Mouse (Mus musculus) heart, postnatal 0 days (tissue): Measurements from ENCODE around the gene Plekhf1. TPM values are rescaled to one million over a fixed set of nuclear protein-coding genes. Genes with fewer than 3 reads are reported as not detected.

Experiments used
- ATAC-seq: fragments of 200-750 bp; cut with Nextera tagmentation; 2 replicates; pipeline ENCODE4 v1.8.0; 2017; ENCODE audit warnings: low read depth, moderate number of reproducible peaks, moderate library complexity; ENCODE audit not compliant: insufficient read depth
- DNase-seq: peaks from one replicate; pipeline ENCODE4 v3.0.0-alpha.2; 2016; ENCODE audit warnings: low spot score
- H3K27ac ChIP-seq: fragments of 300-500 bp; sonication (generic); 2 replicates; pipeline ENCODE4 v1.5.1; 2014; ENCODE audit warnings: low read depth, mild to moderate bottlenecking
- H3K27me3 ChIP-seq: fragments of 300-500 bp; sonication (generic); 2 replicates; pipeline ENCODE4 v1.6.1; 2014; ENCODE audit warnings: low read length, mixed read lengths; ENCODE audit not compliant: control insufficient read depth, insufficient read depth
- H3K36me3 ChIP-seq: fragments of 300-500 bp; sonication (generic); replicated peaks from 2 replicates; pipeline ENCODE4 v1.6.1; 2014; ENCODE audit warnings: low read length, mixed read lengths; ENCODE audit not compliant: control insufficient read depth, insufficient read depth
- H3K4me1 ChIP-seq: fragments of 300-500 bp; sonication (generic); 2 replicates; pipeline ENCODE4 v1.6.1; 2014; ENCODE audit warnings: antibody characterized with exemption; ENCODE audit not compliant: control insufficient read depth, insufficient read depth
- H3K4me2 ChIP-seq: fragments of 300-500 bp; sonication (generic); 2 replicates; pipeline ENCODE4 v1.6.1; 2014; ENCODE audit warnings: low read depth, mild to moderate bottlenecking, low read length, moderate library complexity
- H3K4me3 ChIP-seq: fragments of 300-500 bp; sonication (generic); 2 replicates; pipeline ENCODE4 v1.5.1; 2014; ENCODE audit warnings: low read depth, low read length
- H3K9ac ChIP-seq: fragments of 300-500 bp; sonication (generic); replicated peaks from 2 replicates; pipeline ENCODE4 v1.6.1; 2014; ENCODE audit warnings: low read depth, low read length, mixed read lengths
- H3K9me3 ChIP-seq: fragments of 300-500 bp; sonication (generic); replicated peaks from 2 replicates; pipeline ENCODE4 v1.6.1; 2016; ENCODE audit warnings: low read length; ENCODE audit not compliant: control insufficient read depth
- CTCF ChIP-seq: IDR thresholded peaks from 2 replicates; pipeline ENCODE4 v1.5.1; 2016; ENCODE audit warnings: antibody characterized with exemption, control low read depth, low read depth
- EP300 ChIP-seq: IDR thresholded peaks from 2 replicates; pipeline ENCODE4 v1.6.1; 2016; ENCODE audit warnings: antibody characterized with exemption, low read depth
- WGBS: fragments of 180-500 bp; shearing (Covaris S2); extraction: QIAGEN DNeasy Blood & Tissue Kit; methylation state at CpG from one replicate; pipeline ENCODE4 v1.1.7; 2014; 5-methylcytosine and 5-hydroxymethylcytosine counted together
- polyA plus RNA-seq: library from polyadenylated mRNA; unstranded; fragments of >200 nt; fragmentation: Nextera tagmentation; extraction: Ambion mirVana; gene quantifications from 2 replicates; pipeline ENCODE4 v1.2.1, GENCODE M21; 2015
- total RNA-seq: library from RNA; depleted of rRNA; stranded (reverse); fragments of >200 nt; gene quantifications from 2 replicates; pipeline ENCODE4 v1.2.3, GENCODE M21; 2014; ENCODE audit warnings: low replicate concordance

Gene Plekhf1
- total and polyA plus RNA-seq, 2 experiments from 2014 or later: 6.6 to 17.5 TPM

DNA sequence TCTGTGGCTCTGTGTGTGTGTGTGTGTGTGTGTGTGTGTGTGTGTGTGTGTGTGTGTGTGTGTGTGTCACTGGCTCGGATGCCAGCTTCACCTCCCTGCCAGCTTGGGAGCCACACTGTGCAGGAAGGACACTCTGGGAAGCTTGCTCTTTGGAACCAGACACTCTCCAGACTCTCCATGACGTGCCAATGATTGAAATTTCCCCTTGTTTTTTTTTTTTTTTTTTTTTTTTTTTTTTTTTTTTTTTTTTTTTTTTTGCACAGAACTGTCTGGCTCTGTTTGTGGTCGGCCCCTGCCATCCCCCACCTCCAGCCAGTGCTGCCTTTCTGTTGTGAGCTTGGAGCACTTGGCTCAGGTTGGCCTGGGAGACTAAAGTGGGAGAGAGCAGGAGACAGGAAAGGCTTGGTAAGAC, 15.2 kb downstream of the Plekhf1 start:
- 30% methylated on average over 3 of the region's 3 CpGs for WGBS
- TF ChIP-seq CTCF: no peak
- TF ChIP-seq EP300: no peak
- H3K9me3 ChIP-seq: no peaks in the 10 kb centered on the region
- no peak overlapping the region for H3K9ac ChIP-seq
- no peak overlapping the region for H3K4me3 ChIP-seq
- no peaks in the 10 kb centered on the region for H3K27me3 ChIP-seq
- no peaks in the 10 kb centered on the region for H3K36me3 ChIP-seq
- ATAC-seq (peak; percentile 64), DNase-seq (peak; percentile 78)
- H3K4me1 ChIP-seq: peaks cover 21% of the 10 kb centered on the region
- peak overlapping the region; percentile 81; the same call in 1 of the 2 replicates for H3K27ac ChIP-seq
- H3K4me2 ChIP-seq: no peak overlapping the region

DNA sequence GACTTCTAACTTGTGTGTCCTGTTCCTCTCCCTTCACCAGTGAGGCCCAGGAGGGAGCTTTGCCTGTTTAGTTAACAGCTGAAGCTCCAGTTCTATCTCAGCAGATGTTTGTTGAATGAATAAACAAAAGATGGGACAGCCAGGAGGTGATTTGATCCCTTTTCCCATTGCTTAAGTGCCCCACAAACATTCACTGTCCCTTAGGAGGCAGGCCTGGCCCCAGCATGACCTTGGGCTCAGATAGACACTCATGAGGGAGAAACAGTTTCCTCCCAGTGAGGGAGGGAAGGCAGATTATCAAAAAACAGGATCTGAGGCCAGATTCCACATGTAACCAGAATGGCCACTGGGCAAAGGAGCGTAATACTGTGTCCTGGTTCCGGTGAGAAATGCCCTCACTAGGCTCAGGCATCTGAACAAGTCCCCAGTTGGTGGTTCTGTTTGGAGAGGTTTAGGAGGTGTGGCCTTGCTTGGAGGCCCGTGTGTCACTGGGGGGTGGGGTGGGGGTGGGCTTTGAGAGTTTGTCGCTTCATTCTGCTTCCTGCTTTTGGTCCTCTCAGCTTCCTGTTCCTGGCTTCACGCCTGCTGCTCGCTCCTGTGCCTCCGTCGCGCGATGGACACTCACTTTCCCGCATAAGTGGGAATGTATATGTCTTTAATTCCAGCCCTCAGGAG, 18.2 kb downstream of the Plekhf1 start:
- Histone ChIP-seq H3K36me3 (no peaks in the 10 kb centered on the region), H3K4me3 (no peak overlapping the region), H3K4me2 (no peak overlapping the region), H3K27me3 (no peaks in the 10 kb centered on the region), H3K4me1 (peaks cover 14% of the 10 kb centered on the region), H3K9ac (no peak overlapping the region), H3K9me3 (no peaks in the 10 kb centered on the region), H3K27ac (no peak overlapping the region)
- 61% methylated on average over 11 of the region's 11 CpGs for WGBS
- TF ChIP-seq CTCF (no peak), EP300 (no peak)
- DNase-seq (no peak), ATAC-seq (no peak)

DNA sequence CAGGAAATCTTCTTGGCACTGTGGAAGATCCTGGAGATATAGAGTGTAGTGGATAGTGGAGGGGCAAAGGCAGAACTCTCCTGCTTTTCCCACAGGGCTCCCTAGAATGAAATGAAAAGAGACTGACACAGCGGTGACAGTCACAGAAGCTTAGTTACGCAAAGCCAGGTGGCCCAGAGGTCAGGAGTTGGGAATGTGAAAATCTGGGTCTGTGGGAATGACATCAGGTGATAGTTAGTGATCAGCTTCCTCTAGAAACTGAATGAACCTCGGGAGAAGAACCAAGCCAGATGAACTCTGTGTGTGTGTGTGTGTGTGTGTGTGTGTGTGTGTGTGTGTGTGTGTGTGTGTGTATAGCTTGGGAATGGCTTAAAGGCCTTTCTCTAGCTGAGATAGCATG, 18.8 kb downstream of the Plekhf1 start:
- no peak overlapping the region for H3K27ac ChIP-seq
- H3K9me3 ChIP-seq: no peaks in the 10 kb centered on the region
- H3K27me3 ChIP-seq: no peaks in the 10 kb centered on the region
- TF ChIP-seq EP300 (no peak), CTCF (no peak)
- no peaks in the 10 kb centered on the region for H3K36me3 ChIP-seq
- peaks cover 14% of the 10 kb centered on the region for H3K4me1 ChIP-seq
- H3K4me2 ChIP-seq: no peak overlapping the region
- 71% methylated on average over 3 of the region's 3 CpGs for WGBS
- DNase-seq: no peak
- no peak for ATAC-seq
- no peak overlapping the region for H3K4me3 ChIP-seq
- H3K9ac ChIP-seq: no peak overlapping the region

DNA sequence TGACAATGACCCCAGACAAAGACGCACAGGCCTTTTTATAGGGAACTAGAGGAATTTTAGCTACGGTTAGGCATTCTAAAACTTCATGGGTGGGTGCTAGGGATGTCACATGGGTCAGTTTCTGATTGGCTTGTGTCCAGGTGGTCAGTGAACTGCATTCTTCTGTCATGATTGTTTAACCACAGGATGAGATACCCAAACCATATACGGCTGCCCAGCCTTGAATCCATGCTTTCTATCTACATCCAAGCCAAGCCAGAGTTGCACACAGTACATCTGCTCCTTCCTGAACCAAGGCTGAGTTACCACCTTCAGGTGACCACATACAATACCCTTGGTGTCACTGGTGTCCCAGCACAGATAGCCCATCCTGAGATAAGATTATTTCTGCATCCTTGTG, 21.3 kb downstream of the Plekhf1 start:
- H3K27ac ChIP-seq: no peak overlapping the region
- H3K4me2 ChIP-seq: no peak overlapping the region
- ATAC-seq (no peak), DNase-seq (no peak)
- TF ChIP-seq EP300: no peak
- TF ChIP-seq CTCF: no peak
- H3K27me3 ChIP-seq: no peaks in the 10 kb centered on the region
- H3K4me1 ChIP-seq: no peaks in the 10 kb centered on the region
- H3K36me3 ChIP-seq: no peaks in the 10 kb centered on the region
- 74% methylated on average over 3 of the region's 3 CpGs for WGBS
- H3K9ac ChIP-seq: no peak overlapping the region
- no peaks in the 10 kb centered on the region for H3K9me3 ChIP-seq
- no peak overlapping the region for H3K4me3 ChIP-seq

DNA sequence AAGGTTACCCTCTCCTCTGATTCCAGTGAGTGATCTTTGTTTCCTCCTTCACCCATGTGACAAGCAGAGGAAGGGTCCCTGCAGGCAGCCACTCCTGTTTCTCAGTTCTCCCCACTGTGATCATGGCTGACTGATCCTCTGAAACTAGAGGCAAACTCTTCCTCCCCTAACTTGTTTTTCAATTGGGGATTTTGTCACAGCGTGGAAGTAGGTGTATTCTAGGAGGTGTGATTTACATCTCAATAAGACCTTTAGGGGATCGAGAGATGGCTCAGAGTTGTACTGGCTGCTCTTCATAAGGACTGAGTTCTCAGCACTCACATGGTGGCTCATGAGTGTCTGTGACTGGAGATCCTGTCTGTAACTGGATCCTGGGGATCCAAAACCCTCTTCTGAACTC, 22.0 kb downstream of the Plekhf1 start:
- Histone ChIP-seq H3K4me2 (no peak overlapping the region), H3K27ac (no peak overlapping the region), H3K9ac (no peak overlapping the region), H3K27me3 (no peaks in the 10 kb centered on the region), H3K4me3 (no peak overlapping the region), H3K36me3 (no peaks in the 10 kb centered on the region), H3K4me1 (no peaks in the 10 kb centered on the region), H3K9me3 (no peaks in the 10 kb centered on the region)
- WGBS: 40% methylated on average over 2 of the region's 2 CpGs
- ATAC-seq: no peak
- TF ChIP-seq CTCF (no peak), EP300 (no peak)
- DNase-seq: no peak

DNA sequence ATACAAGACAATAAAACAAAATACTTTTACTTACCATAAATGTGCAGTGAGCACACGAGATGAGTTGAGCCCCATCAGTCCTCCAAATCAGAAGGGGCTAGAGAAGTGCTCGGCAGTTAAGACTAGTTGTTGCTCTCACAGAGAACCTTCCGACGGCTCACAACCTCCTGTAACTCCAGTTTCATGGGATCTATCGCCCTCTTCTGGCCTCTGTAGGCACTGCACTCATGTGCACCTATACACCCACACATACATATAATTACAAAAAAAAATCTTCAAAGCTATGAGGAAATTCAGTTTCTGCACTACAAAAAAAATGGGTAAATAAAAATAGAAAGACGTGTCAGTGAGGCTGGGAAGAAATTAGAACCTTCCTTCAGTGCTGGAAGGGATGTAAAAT, 23.5 kb downstream of the Plekhf1 start:
- no peak for DNase-seq
- WGBS: 85% methylated on average over 6 of the region's 6 CpGs
- TF ChIP-seq CTCF: no peak
- Histone ChIP-seq H3K9ac (no peak overlapping the region), H3K4me3 (no peak overlapping the region), H3K4me1 (no peaks in the 10 kb centered on the region), H3K36me3 (no peaks in the 10 kb centered on the region), H3K27me3 (no peaks in the 10 kb centered on the region), H3K9me3 (no peaks in the 10 kb centered on the region), H3K4me2 (no peak overlapping the region), H3K27ac (no peak overlapping the region)
- ATAC-seq: no peak
